Mouse (Mus musculus) hindbrain, embryonic 13.5 days (tissue): ENCODE measurements around the gene Atg3. TPM values are rescaled to one million over a fixed set of nuclear protein-coding genes. Genes with fewer than 3 reads are reported as not detected.

ENCODE experiments used
- ATAC-seq: fragments of 200-750 bp; cut with Nextera tagmentation; 2 replicates; pipeline ENCODE4 v1.8.0; 2017; ENCODE audit warnings: moderate TSS enrichment; ENCODE audit not compliant: low FRiP score
- H3K27ac ChIP-seq: fragments of 300-500 bp; sonication (generic); 2 replicates; pipeline ENCODE4 v1.5.1; 2015; ENCODE audit warnings: inconsistent platforms, mild to moderate bottlenecking, moderate library complexity
- H3K27me3 ChIP-seq: fragments of 300-500 bp; sonication (generic); 2 replicates; pipeline ENCODE4 v1.6.1; 2015; ENCODE audit warnings: mild to moderate bottlenecking, inconsistent platforms
- H3K36me3 ChIP-seq: fragments of 300-500 bp; sonication (generic); 2 replicates; pipeline ENCODE4 v1.6.1; 2015; ENCODE audit warnings: mild to moderate bottlenecking, inconsistent platforms
- H3K4me1 ChIP-seq: fragments of 300-500 bp; sonication (generic); replicated peaks from 2 replicates; pipeline ENCODE4 v1.6.1; 2015; ENCODE audit warnings: inconsistent platforms
- H3K4me2 ChIP-seq: fragments of 300-500 bp; sonication (generic); 2 replicates; pipeline ENCODE4 v1.6.1; 2015; ENCODE audit warnings: inconsistent platforms, mild to moderate bottlenecking, moderate library complexity
- H3K4me3 ChIP-seq: fragments of 300-500 bp; sonication (generic); 2 replicates; pipeline ENCODE4 v1.5.1; 2015; ENCODE audit warnings: mild to moderate bottlenecking, inconsistent platforms
- H3K9ac ChIP-seq: fragments of 300-500 bp; sonication (generic); 2 replicates; pipeline ENCODE4 v1.6.1; 2015; ENCODE audit warnings: mild to moderate bottlenecking, inconsistent platforms
- H3K9me3 ChIP-seq: fragments of 300-500 bp; sonication (generic); 2 replicates; pipeline ENCODE4 v1.6.1; 2016; ENCODE audit warnings: inconsistent platforms
- WGBS: fragments of 180-500 bp; shearing (Covaris S2); methylation state at CpG from one replicate; pipeline ENCODE4 v1.1.7; 2015; 5-methylcytosine and 5-hydroxymethylcytosine counted together
- polyA plus RNA-seq: library from polyadenylated mRNA; unstranded; fragments of >200 nt; fragmentation: Nextera tagmentation; extraction: Ambion mirVana; gene quantifications from 2 replicates; pipeline ENCODE4 v1.2.1, GENCODE M21; 2015

Gene Atg3
- polyA plus RNA-seq, 1 experiment from 2014 or later: 51.6 TPM

GRCm38 (mm10) chr16:45223648-45224388 is 65.2 kb downstream of the Atg3 start, which contains the start of gene Btla:
Btla (plus strand) TSS chr16:45224315.
- H3K9ac ChIP-seq: no peak within 1 kb of the TSS
- no peaks in the 10 kb centered on the region for H3K9me3 ChIP-seq
- H3K36me3 ChIP-seq: no peaks in the 10 kb centered on the region
- no peak for ATAC-seq
- no peaks in the 10 kb centered on the region for H3K27me3 ChIP-seq
- no peak within 1 kb of the TSS for H3K27ac ChIP-seq
- H3K4me3 ChIP-seq: no peak within 1 kb of the TSS
- no peaks in the 10 kb centered on the region for H3K4me1 ChIP-seq
- H3K4me2 ChIP-seq: no peak within 1 kb of the TSS
- 40% methylated on average over 10 of the region's 10 CpGs for WGBS

DNA sequence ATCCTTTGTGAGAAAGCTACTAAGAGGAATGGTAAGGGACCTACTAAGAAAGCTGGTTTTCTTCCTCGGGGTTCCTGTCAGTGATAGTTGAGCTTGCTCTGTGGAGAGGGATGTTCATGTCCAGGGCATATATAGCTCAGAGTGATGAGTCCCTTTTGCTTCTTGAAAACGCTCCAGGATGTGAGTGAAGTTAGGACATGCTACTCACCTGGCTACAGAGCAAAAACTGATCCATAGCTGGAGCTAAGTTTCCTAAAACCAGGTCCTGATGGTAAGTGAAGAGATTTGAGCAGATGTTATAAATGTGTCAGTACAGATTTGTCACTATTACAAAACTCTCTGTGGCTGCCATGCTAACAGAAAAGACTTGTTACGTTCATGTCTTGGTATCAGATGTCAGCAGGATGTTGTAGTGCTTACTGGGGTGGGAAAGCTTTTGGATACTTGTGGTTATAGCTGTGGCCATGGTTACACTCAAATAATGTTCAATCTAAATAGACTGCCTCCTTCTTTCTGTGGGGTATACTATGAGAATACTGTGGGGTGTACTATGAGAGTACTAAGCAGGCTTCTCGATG is 65.9 kb downstream of the Atg3 start:
- H3K27ac ChIP-seq: no peak overlapping the region
- H3K9me3 ChIP-seq: no peaks in the 10 kb centered on the region
- ATAC-seq: no peak
- no peak overlapping the region for H3K9ac ChIP-seq
- no peaks in the 10 kb centered on the region for H3K36me3 ChIP-seq
- no peaks in the 10 kb centered on the region for H3K27me3 ChIP-seq
- no peaks in the 10 kb centered on the region for H3K4me1 ChIP-seq
- no peak overlapping the region for H3K4me3 ChIP-seq
- WGBS: 71% methylated on average over 4 of the region's 4 CpGs
- H3K4me2 ChIP-seq: no peak overlapping the region

DNA sequence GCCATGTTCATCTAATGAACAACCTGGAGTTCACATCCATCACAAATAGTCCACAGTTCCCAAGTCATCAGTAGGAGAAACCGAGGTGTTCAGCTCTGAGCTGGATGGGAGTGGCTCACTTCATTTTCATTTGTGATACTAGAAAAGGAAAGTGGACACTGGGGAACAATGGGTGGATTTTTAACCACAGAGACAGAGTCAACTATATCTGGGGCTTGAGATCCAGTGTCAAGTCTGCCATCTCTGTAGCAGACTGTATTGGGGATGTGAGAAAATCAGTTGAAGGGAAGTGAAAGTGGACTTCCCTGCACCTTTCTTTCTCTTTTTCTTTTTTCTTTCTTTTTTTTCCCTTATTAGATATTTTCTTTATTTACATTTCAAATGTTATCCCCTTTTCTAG is 68.4 kb downstream of the Atg3 start:
- Histone ChIP-seq H3K4me1 (no peaks in the 10 kb centered on the region), H3K36me3 (no peaks in the 10 kb centered on the region), H3K4me2 (no peak overlapping the region), H3K9ac (no peak overlapping the region), H3K9me3 (no peaks in the 10 kb centered on the region), H3K27me3 (no peaks in the 10 kb centered on the region), H3K4me3 (no peak overlapping the region), H3K27ac (no peak overlapping the region)
- no peak for ATAC-seq
- WGBS: 83% methylated on average over 1 of the region's 1 CpGs

DNA sequence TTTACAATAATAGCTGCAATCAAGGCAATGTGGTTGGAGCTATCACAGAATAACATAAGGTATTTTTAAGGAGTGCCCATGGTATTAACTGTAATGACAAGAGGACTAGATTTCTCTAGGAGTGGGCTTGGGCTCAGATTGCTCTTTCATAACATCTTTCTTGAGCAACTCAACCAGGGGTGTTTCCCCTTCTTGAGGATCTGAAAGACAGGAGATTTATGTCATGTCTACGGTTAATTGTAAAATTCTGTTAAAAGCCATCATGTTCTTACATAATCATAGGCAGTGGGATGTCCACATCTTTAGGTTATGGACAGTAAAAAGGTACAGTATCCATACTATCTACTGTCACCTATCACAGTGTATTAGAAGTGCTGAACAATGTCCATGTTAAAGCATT is 72.7 kb downstream of the Atg3 start:
- Histone ChIP-seq H3K4me2 (no peak overlapping the region), H3K9ac (no peak overlapping the region), H3K4me3 (no peak overlapping the region), H3K4me1 (no peaks in the 10 kb centered on the region), H3K27ac (no peak overlapping the region), H3K36me3 (no peaks in the 10 kb centered on the region), H3K27me3 (no peaks in the 10 kb centered on the region), H3K9me3 (no peaks in the 10 kb centered on the region)
- WGBS: 90% methylated on average over 1 of the region's 1 CpGs
- ATAC-seq: no peak

DNA sequence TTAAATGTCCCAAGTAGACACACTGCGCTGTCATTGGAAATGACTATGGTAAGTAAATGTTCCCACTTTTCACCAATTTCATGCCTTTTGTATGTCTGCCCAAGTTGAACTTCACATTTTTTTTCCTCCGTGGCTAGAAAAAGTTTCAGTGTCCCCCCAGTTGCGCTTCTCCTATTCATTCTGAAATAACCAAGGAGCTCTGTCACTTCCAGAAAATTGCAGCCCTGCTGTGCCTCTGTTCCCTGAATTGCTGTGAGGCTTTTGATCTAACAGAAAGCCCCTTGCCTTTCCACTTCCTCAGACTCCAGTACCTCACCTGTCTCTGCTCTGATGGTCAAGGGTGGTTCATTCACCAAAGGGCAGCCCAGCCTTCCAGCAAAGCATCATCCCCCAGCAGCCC is 74.4 kb downstream of the Atg3 start:
- H3K4me2 ChIP-seq: no peak overlapping the region
- H3K4me1 ChIP-seq: no peaks in the 10 kb centered on the region
- H3K27ac ChIP-seq: no peak overlapping the region
- 43% methylated on average over 3 of the region's 3 CpGs for WGBS
- no peaks in the 10 kb centered on the region for H3K36me3 ChIP-seq
- ATAC-seq: no peak
- H3K4me3 ChIP-seq: no peak overlapping the region
- no peaks in the 10 kb centered on the region for H3K27me3 ChIP-seq
- H3K9me3 ChIP-seq: no peaks in the 10 kb centered on the region
- no peak overlapping the region for H3K9ac ChIP-seq

Other genes starting within 250 kb of the Atg3 start
- not detected in 2 replicates for gene Cd200r3, start 215.1 kb upstream of the Atg3 start, polyA plus RNA-seq
- 11.7 and 14.0 TPM in 2 replicates for gene Ccdc80, start 65.4 kb upstream of the Atg3 start, polyA plus RNA-seq
- gene Slc35a5, start 79 bp upstream of the Atg3 start, polyA plus RNA-seq: 33.3 and 34.1 TPM in 2 replicates
- 0.16 and 0.17 TPM in 2 replicates for gene Btla, start 65.5 kb downstream of the Atg3 start, polyA plus RNA-seq